Mouse (Mus musculus) stomach, embryonic 16.5 days (tissue): ENCODE data around the gene Gpx7. TPM values are rescaled to one million over a fixed set of nuclear protein-coding genes. Genes with fewer than 3 reads are reported as not detected.
"Not testable (repeated sequence)": the region's sequence is repeated elsewhere in the genome, so short reads cannot be mapped to it uniquely, and the experiment has no call there.

Experiments used
- ATAC-seq: fragments of 200-750 bp; cut with Nextera tagmentation; 2 replicates; pipeline ENCODE4 v1.8.0; 2017; ENCODE audit warnings: moderate number of reproducible peaks, moderate TSS enrichment; ENCODE audit not compliant: insufficient read depth, low FRiP score
- H3K27ac ChIP-seq: fragments of 300-500 bp; sonication (generic); 2 replicates; pipeline ENCODE4 v1.5.1; 2014; ENCODE audit warnings: low read length
- H3K27me3 ChIP-seq: fragments of 300-500 bp; sonication (generic); 2 replicates; pipeline ENCODE4 v1.6.1; 2014; ENCODE audit warnings: low read length, control low read depth, mixed read lengths; ENCODE audit not compliant: control insufficient read depth, insufficient read depth
- H3K36me3 ChIP-seq: fragments of 300-500 bp; sonication (generic); 2 replicates; pipeline ENCODE4 v1.6.1; 2014; ENCODE audit warnings: low read length; ENCODE audit not compliant: control insufficient read depth, insufficient read depth
- H3K4me1 ChIP-seq: fragments of 300-500 bp; sonication (generic); 2 replicates; pipeline ENCODE4 v1.6.1; 2014; ENCODE audit warnings: low read length, control low read depth, mixed read lengths; ENCODE audit not compliant: control insufficient read depth, insufficient read depth
- H3K4me2 ChIP-seq: fragments of 300-500 bp; sonication (generic); 2 replicates; pipeline ENCODE4 v1.6.1; 2014; ENCODE audit warnings: low read depth, low read length, mixed read lengths
- H3K4me3 ChIP-seq: fragments of 300-500 bp; sonication (generic); replicated peaks from 2 replicates; pipeline ENCODE4 v1.5.1; 2014; ENCODE audit warnings: mild to moderate bottlenecking, low read length
- H3K9ac ChIP-seq: fragments of 300-500 bp; sonication (generic); 2 replicates; pipeline ENCODE4 v1.6.1; 2014; ENCODE audit warnings: low read length
- H3K9me3 ChIP-seq: fragments of 300-500 bp; sonication (generic); replicated peaks from 2 replicates; pipeline ENCODE4 v1.6.1; 2016; ENCODE audit warnings: low read length, control low read depth; ENCODE audit not compliant: control insufficient read depth
- WGBS: fragments of 180-500 bp; shearing (Covaris S2); extraction: QIAGEN DNeasy Blood & Tissue Kit; methylation state at CpG from one replicate; pipeline ENCODE4 v1.1.7; 2014; 5-methylcytosine and 5-hydroxymethylcytosine counted together
- polyA plus RNA-seq: library from polyadenylated mRNA; unstranded; fragments of >200 nt; fragmentation: Nextera tagmentation; extraction: Ambion mirVana; gene quantifications from 2 replicates; pipeline ENCODE4 v1.2.1, GENCODE M21; 2015

The Gpx7 gene
- polyA plus RNA-seq, 1 experiment from 2014 or later: 66.6 TPM

DNA sequence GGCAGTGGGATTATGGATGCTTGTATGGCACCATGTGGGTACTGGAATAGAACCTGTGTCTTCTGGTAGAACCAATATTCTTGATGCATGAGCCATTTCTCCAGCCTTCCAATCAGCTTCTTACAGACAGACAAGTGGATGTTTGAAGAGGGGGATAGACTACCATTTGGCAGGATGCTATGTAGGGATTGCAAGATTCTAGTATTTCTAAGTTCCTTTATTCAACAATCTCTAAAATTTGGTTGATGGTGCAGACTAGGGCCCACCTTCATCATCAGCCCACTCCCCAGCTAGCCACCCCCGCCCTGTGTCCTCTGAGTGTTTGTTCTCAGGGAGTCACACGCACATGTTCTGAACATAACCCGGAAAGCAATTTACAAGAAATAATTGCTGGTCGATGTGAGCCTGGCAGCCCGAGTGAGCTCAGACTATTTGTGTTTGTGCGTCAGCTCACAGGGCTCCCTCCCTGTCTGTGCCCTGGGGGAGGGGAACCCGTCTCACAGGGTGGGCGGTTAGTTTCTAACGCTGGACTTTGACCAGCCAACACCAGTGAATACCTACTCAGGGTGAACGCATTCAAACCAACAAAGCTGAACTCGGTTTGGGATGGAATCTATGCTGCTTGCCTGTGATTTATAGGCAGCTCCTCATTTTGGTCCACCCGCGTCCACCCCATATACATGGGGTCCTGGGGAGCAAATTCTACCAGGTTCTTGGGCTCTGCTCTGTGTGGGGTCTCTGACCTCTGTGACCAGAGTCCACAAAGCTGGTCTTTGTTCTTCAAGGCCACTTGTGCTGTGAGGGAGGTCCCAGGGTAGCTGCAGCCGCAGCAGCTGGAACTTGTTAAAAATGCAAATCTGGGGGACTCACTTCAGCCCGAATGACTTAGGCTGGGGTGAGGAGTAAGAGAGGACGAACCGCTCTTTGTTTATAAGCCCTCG is 44.2 kb downstream of the Gpx7 start:
- H3K36me3 ChIP-seq: no peaks in the 10 kb centered on the region
- H3K4me2 ChIP-seq: peak overlapping the region; percentile 50
- H3K27ac ChIP-seq: peak overlapping the region; percentile 96
- H3K9me3 ChIP-seq: no peaks in the 10 kb centered on the region
- WGBS: 14% methylated on average over 18 of the region's 18 CpGs
- H3K9ac ChIP-seq: peak overlapping the region; percentile 67
- peak; percentile 87 for ATAC-seq
- no peaks in the 10 kb centered on the region for H3K27me3 ChIP-seq
- H3K4me3 ChIP-seq: peak overlapping the region; percentile 21
- H3K4me1 ChIP-seq: peaks cover 20% of the 10 kb centered on the region

DNA sequence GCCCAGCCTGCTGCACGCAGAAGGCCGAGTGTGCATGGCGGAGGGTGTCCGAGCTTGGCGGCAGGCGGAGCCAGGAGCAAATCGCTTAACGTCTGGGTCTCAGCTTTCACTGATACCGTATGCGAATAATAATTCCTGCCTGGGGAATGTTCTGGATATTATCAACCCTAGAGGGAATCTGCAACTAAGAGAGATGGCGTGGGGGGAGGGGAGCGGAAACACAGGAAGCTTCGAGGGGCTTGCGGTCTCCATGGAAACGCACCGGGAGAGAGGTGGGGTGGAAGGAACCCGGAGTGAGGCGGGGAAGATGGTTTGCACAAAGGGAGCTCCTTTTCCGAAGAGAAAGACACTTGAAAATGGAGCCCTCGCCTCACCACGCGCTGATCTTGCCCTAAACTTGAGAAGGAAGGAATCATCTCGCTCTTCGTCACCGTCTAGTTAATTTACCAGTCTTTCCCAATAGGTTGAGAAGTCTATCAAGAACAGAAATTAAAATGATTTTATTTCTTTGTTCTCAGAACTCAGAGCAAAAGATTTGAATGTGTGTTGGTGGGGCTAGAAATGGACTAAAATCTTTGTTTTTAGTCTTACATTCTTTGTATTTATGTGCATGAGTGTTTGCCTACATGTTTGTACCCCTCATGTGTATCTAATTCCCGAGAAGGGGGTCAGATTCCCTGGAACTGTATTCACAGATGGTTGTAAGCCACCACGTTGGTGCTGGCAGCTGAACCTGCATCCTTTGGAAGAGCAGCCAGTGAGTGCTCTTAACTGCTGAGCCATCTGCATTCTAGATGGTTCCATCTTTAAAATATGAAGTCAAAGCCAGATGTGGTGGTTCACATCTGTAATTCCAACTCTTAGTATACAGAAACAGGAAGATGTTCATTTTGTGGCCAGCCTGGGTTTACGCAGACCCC is 46.4 kb downstream of the Gpx7 start:
- peaks cover 24% of the 10 kb centered on the region for H3K4me1 ChIP-seq

GRCm38 (mm10) chr4:108358498-108358897 is 48.3 kb downstream of the Gpx7 start:
- Histone ChIP-seq H3K4me3 (no peak overlapping the region), H3K27me3 (no peaks in the 10 kb centered on the region), H3K4me1 (peaks cover 18% of the 10 kb centered on the region), H3K9me3 (no peaks in the 10 kb centered on the region), H3K4me2 (no peak overlapping the region), H3K9ac (no peak overlapping the region), H3K27ac (no peak overlapping the region), H3K36me3 (no peaks in the 10 kb centered on the region)
- 45% methylated on average over 4 of the region's 4 CpGs for WGBS
- ATAC-seq: no peak

More for the DNA sequence above, 46.4 kb downstream of the Gpx7 start:
- H3K4me3 ChIP-seq: peak overlapping the region; percentile 33
- H3K27ac ChIP-seq: peak overlapping the region; percentile 74
- H3K9ac ChIP-seq: peak overlapping the region; percentile 56
- H3K4me2 ChIP-seq: peak overlapping the region; percentile 56
- H3K9me3 ChIP-seq: no peaks in the 10 kb centered on the region
- WGBS: 10% methylated on average over 28 of the region's 28 CpGs
- ATAC-seq: peak; percentile 68; the same call in 1 of the 2 replicates
- no peaks in the 10 kb centered on the region for H3K27me3 ChIP-seq
- H3K36me3 ChIP-seq: no peaks in the 10 kb centered on the region

- Histone ChIP-seq H3K27ac (no peak overlapping the region), H3K27me3 (no peaks in the 10 kb centered on the region), H3K9me3 (no peaks in the 10 kb centered on the region), H3K4me2 (no peak overlapping the region), H3K4me3 (no peak overlapping the region), H3K9ac (no peak overlapping the region), H3K4me1 (peaks cover 7% of the 10 kb centered on the region), H3K36me3 (no peaks in the 10 kb centered on the region)
- ATAC-seq: no peak
- WGBS: 85% methylated on average over 8 of the region's 8 CpGs
Measured at GRCm38 (mm10) chr4:108357458-108357857, 49.3 kb downstream of the Gpx7 start.

DNA sequence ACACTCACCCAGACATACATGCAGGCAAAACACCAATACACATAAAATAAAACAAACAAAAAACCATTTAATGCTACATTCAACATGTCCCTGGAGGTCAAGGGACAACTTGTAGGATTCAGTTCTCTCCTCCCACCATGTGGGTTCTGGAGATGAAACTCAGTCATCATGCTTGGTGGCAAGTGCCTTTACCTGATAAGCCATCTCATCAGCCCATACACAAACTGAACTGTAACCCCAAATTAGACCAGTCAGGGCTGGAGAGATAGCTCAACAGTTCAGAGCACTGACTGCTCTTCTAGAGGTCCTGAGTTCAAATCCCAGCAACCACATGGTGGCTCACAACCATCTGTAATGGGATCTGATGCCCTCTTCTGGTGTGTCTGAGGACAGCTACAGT is 53.2 kb downstream of the Gpx7 start:
- not testable (repeated sequence) for H3K27ac ChIP-seq, H3K4me3 ChIP-seq, H3K9ac ChIP-seq, ATAC-seq, H3K27me3 ChIP-seq, H3K9me3 ChIP-seq, H3K4me2 ChIP-seq, H3K36me3 ChIP-seq
- peaks cover 28% of the 10 kb centered on the region for H3K4me1 ChIP-seq

- 11% methylated on average over 8 of the region's 8 CpGs for WGBS
- H3K4me3 ChIP-seq: no peak overlapping the region
- peak overlapping the region; percentile 37; the same call in 1 of the 2 replicates for H3K9ac ChIP-seq
- H3K27ac ChIP-seq: peak overlapping the region; percentile 64
- no peak overlapping the region for H3K4me2 ChIP-seq
- peaks cover 43% of the 10 kb centered on the region for H3K4me1 ChIP-seq
- H3K36me3 ChIP-seq: no peaks in the 10 kb centered on the region
- peak; percentile 43; the same call in 1 of the 2 replicates for ATAC-seq
- H3K9me3 ChIP-seq: no peaks in the 10 kb centered on the region
- H3K27me3 ChIP-seq: no peaks in the 10 kb centered on the region
Measured at GRCm38 (mm10) chr4:108350819-108351218, 55.9 kb downstream of the Gpx7 start.

Other genes starting within 250 kb of the Gpx7 start
- 35.3 and 36.7 TPM in 2 replicates for gene Echdc2, start 241.5 kb downstream of the Gpx7 start, polyA plus RNA-seq
- 0.29 and 0.35 TPM in 2 replicates for gene Zyg11a, start 188.9 kb downstream of the Gpx7 start, polyA plus RNA-seq
- gene Zyg11b, start 105.9 kb downstream of the Gpx7 start, polyA plus RNA-seq: 10.3 and 10.5 TPM in 2 replicates
- gene Coa7, start 78.8 kb downstream of the Gpx7 start, polyA plus RNA-seq: 45.6 and 55.2 TPM in 2 replicates
- 1.2 and 1.4 TPM in 2 replicates for gene Shisal2a, start 23.6 kb downstream of the Gpx7 start, polyA plus RNA-seq
- 46.2 and 49.3 TPM in 2 replicates for gene Tut4, start 52.5 kb upstream of the Gpx7 start, polyA plus RNA-seq
- 69.2 and 74.2 TPM in 2 replicates for gene Prpf38a, start 172.4 kb upstream of the Gpx7 start, polyA plus RNA-seq
- 8.5 and 8.8 TPM in 2 replicates for gene Orc1, start 172.5 kb upstream of the Gpx7 start, polyA plus RNA-seq
- gene Cc2d1b, start 213.0 kb upstream of the Gpx7 start, polyA plus RNA-seq: 30.1 and 34.1 TPM in 2 replicates